Comparison of ENCODE assay signal across 7 mouse cellular contexts in genomic region chr15:79108421-79109320, GRCm38 (mm10). TPM values are rescaled to one million over a fixed set of nuclear protein-coding genes. Genes with fewer than 3 reads are reported as not detected.
DNase-seq lines count a peak whose midpoint lies in the region; ATAC-seq and TF ChIP-seq lines count a peak whose summit lies in the region.

Gene Micall1, plus strand, starts transcription at chr15:79108898.

- H3K27ac ChIP-seq in cortical plate, adult 2 months (ENCODE audit: insufficient read depth, low read length), result peak within 1 kb of the TSS; percentile 97
- peak within 1 kb of the TSS; percentile 84 for H3K27ac ChIP-seq in spleen, adult 2 months (ENCODE audit: insufficient read depth, low read length)

- ATAC-seq in inflammation-experienced regulatory T-cells, adult 6 months, result peak; percentile 75

- H3K4me1 ChIP-seq in cortical plate, adult 2 months (ENCODE audit: control insufficient read depth, insufficient read depth, low read length), result no peaks in the 10 kb centered on the region
- H3K4me1 ChIP-seq in spleen, adult 2 months (ENCODE audit: control insufficient read depth, insufficient read depth, insufficient read length), result no peaks in the 10 kb centered on the region

- DNase-seq in adipocyte (ENCODE audit: low spot score), result peak; percentile 73
- DNase-seq in gastrocnemius, postnatal 36 days, result peak; percentile 63 to 66
- DNase-seq in left cerebral cortex, postnatal 36 days (ENCODE audit: low spot score in 2 of 2), result peak; percentile 49 to 53
- peak; percentile 60 for DNase-seq in mesoderm, embryonic 11.5 days (ENCODE audit: low read depth, low spot score)
- DNase-seq in spleen, adult 2 months (ENCODE audit: low read depth in 1 of 2, low spot score in 2 of 2), result peak; percentile 26 to 70

- WGBS in spleen, adult 2 months, result 2% methylated on average over 75 of the region's 85 CpGs

- TF ChIP-seq CTCF in cortical plate, adult 2 months (IDR thresholded peaks at IDR 0.05; ENCODE audit: extremely low read depth, insufficient read depth, low read length), result no peak
- no peak for TF ChIP-seq CTCF in spleen, adult 2 months (IDR thresholded peaks at IDR 0.05; ENCODE audit: extremely low read depth, insufficient read depth, insufficient read length, insufficient replicate concordance)

- 0 out of 2 replicates have a peak, but pooled peaks have one; percentile 10 for TF ChIP-seq POLR2A in cortical plate, adult 2 months (IDR thresholded peaks at IDR 0.05; ENCODE audit: extremely low read depth, insufficient read depth, low read length)
- peak; percentile 20; the same call in 1 of the 2 replicates for TF ChIP-seq POLR2A in spleen, adult 2 months (IDR thresholded peaks at IDR 0.05; ENCODE audit: low read depth, low read length)

- 0 out of 2 replicates have a peak, but pooled peaks cover 3% of the 10 kb centered on the region for H3K36me3 ChIP-seq in spleen, adult 2 months (ENCODE audit: control insufficient read depth, insufficient read depth, low read length)

- peak within 1 kb of the TSS; percentile 81 for H3K4me3 ChIP-seq in cortical plate, adult 2 months (ENCODE audit: insufficient read depth, low read length)
- peak within 1 kb of the TSS; percentile 80 for H3K4me3 ChIP-seq in spleen, adult 2 months (ENCODE audit: extremely low read depth, insufficient read depth, insufficient read length)

- no peaks in the 10 kb centered on the region for H3K27me3 ChIP-seq in spleen, adult 2 months (ENCODE audit: control insufficient read depth, insufficient read depth, low read length)

- intact Hi-C loops in gastrocnemius, postnatal 36 days (cut with DNase I), result no loop called here
- intact Hi-C loops in left cerebral cortex, postnatal 36 days (cut with DNase I), result no loop called here

RNA-seq across cellular contexts. Expression of gene Micall1, which starts in this region (rescaled TPM):
- 25.0 and 27.6 TPM in 2 replicates for polyA plus RNA-seq in cortical plate, adult 2 months (2012; rRNA removed)
- 10 to 100 TPM; 11.8 to 13.5 TPM for total RNA-seq in gastrocnemius, postnatal 36 days (2021)
- 10 to 100 TPM in 2 of 3 experiments, 1 to 10 TPM in 1; 7.0 to 20.8 (median 13.3) TPM for polyA plus RNA-seq in inflammation-experienced regulatory T-cells, adult 6 months (2017; shearing (Covaris generic))
- 10 to 100 TPM; 26.8 to 28.0 TPM for total RNA-seq in left cerebral cortex, postnatal 36 days (2021)
- 20.0 and 24.9 TPM in 2 replicates for polyA plus RNA-seq in spleen, adult 2 months (2012; rRNA removed)

Comparison
In these comparisons a context has a peak if more than half of its experiments do, and no peak if none do; other contexts are left out.
1. Peak in every context shown above with its lines: DNase-seq, ATAC-seq, H3K4me3 ChIP-seq and H3K27ac ChIP-seq.